8 mouse cellular contexts compared by ENCODE assay signal in genomic region chr11:117031249-117031648, GRCm38 (mm10).
DNase-seq lines count a peak whose midpoint lies in the region; ATAC-seq lines count a peak whose summit lies in the region.

No protein-coding gene starts in this region.

- 24% methylated on average over 4 of the region's 4 CpGs for WGBS in embryonic facial prominence, embryonic 13.5 days
- 22% methylated on average over 4 of the region's 4 CpGs for WGBS in midbrain, embryonic 15.5 days

- ATAC-seq in embryonic facial prominence, embryonic 13.5 days (ENCODE audit: insufficient number of reproducible peaks, insufficient read depth, low FRiP score, low TSS enrichment, low read depth): no peak
- no peak for ATAC-seq in midbrain, embryonic 15.5 days (replicated peaks)
- ATAC-seq in megakaryocyte progenitor cell, adult 5-6 weeks (replicated peaks; ENCODE audit: poor library complexity): no peak

- no peaks in the 10 kb centered on the region for H3K36me3 ChIP-seq in embryonic facial prominence, embryonic 13.5 days
- no peaks in the 10 kb centered on the region for H3K36me3 ChIP-seq in midbrain, embryonic 15.5 days (replicated peaks)

- H3K4me1 ChIP-seq in embryonic facial prominence, embryonic 13.5 days: peaks cover 36% of the 10 kb centered on the region
- peaks cover 43% of the 10 kb centered on the region for H3K4me1 ChIP-seq in midbrain, embryonic 15.5 days

- DNase-seq in layer of hippocampus, adult 9-11 months: peak; percentile 61
- no peak for DNase-seq in layer of hippocampus, adult 9-10 months (ENCODE audit: low spot score)
- DNase-seq in kidney, adult 8-10 months: peak; percentile 41 to 55
- no peak for DNase-seq in spleen, adult 12 weeks (ENCODE audit: low spot score)
- no peak for DNase-seq in heart, postnatal 14 days

- no peak overlapping the region; the same call in 1 of the 2 replicates for H3K9ac ChIP-seq in embryonic facial prominence, embryonic 13.5 days
- no peak overlapping the region for H3K9ac ChIP-seq in midbrain, embryonic 15.5 days

- H3K4me2 ChIP-seq in embryonic facial prominence, embryonic 13.5 days: no peak overlapping the region
- H3K4me2 ChIP-seq in midbrain, embryonic 15.5 days: no peak overlapping the region

- no peaks in the 10 kb centered on the region for H3K9me3 ChIP-seq in embryonic facial prominence, embryonic 13.5 days
- H3K9me3 ChIP-seq in midbrain, embryonic 15.5 days: no peaks in the 10 kb centered on the region

- H3K27ac ChIP-seq in embryonic facial prominence, embryonic 13.5 days: peak overlapping the region; percentile 76
- H3K27ac ChIP-seq in midbrain, embryonic 15.5 days: peak overlapping the region; percentile 40

- H3K27me3 ChIP-seq in embryonic facial prominence, embryonic 13.5 days: peaks cover 4% of the 10 kb centered on the region; the same call in 1 of the 2 replicates
- H3K27me3 ChIP-seq in midbrain, embryonic 15.5 days (replicated peaks): no peaks in the 10 kb centered on the region

- H3K4me3 ChIP-seq in embryonic facial prominence, embryonic 13.5 days: no peak overlapping the region
- H3K4me3 ChIP-seq in midbrain, embryonic 15.5 days: no peak overlapping the region

- intact Hi-C loops in heart, postnatal 14 days (cut with DNase I): no loop called here

Comparison
In these comparisons a context has a peak if more than half of its experiments do, and no peak if none do; other contexts are left out.
1. DNase-seq: peak in layer of hippocampus, adult 9-11 months (single experiment) and kidney, adult 8-10 months (2 of 2); none in layer of hippocampus, adult 9-10 months (single experiment), spleen, adult 12 weeks (single experiment) and heart, postnatal 14 days (0 of 2).